Mouse (Mus musculus): ENCODE measurements around the gene Yipf3. TPM values are rescaled to one million over a fixed set of nuclear protein-coding genes. Genes with fewer than 3 reads are reported as not detected.

Yipf3 gene
- 73.0 and 81.9 TPM in 2 replicates for polyA plus RNA-seq (2016; fragmentation: Nextera tagmentation; extraction: Ambion mirVana)

- Histone ChIP-seq H3K36me3 (peaks cover 81% of the 10 kb centered on the region), H3K27ac (peak within 1 kb of the TSS; percentile 93), H3K27me3 (ENCODE audit: low read depth, poor library complexity, severe bottlenecking) (no peaks in the 10 kb centered on the region), H3K9me3 (replicated peaks) (no peaks in the 10 kb centered on the region), H3K4me3 (peak within 1 kb of the TSS; percentile 99), H3K4me1 (peaks cover 22% of the 10 kb centered on the region)
- under 1% methylated on average over 53 of the region's 53 CpGs for WGBS
- DNase-seq (ENCODE audit: low spot score) = peak; percentile 97
Observed at GRCm38 (mm10) chr17:46247512-46248188, at the start of gene Yipf3, which contains the start of gene Polr1c. Gene Yipf3 (plus strand): TSS chr17:46248080. Gene Polr1c (minus strand): TSS chr17:46248054.

GRCm38 (mm10) chr17:46201151-46201550 lies 46.7 kb upstream of the Yipf3 start:
- DNase-seq (ENCODE audit: low spot score) = no peak
- H3K27ac ChIP-seq = no peak overlapping the region
- H3K36me3 ChIP-seq = peaks cover 63% of the 10 kb centered on the region
- no peaks in the 10 kb centered on the region for H3K27me3 ChIP-seq (ENCODE audit: low read depth, poor library complexity, severe bottlenecking)
- peaks cover 20% of the 10 kb centered on the region for H3K4me1 ChIP-seq
- H3K4me3 ChIP-seq = peak overlapping the region; percentile 95
- 81% methylated on average over 6 of the region's 6 CpGs for WGBS
- H3K9me3 ChIP-seq (replicated peaks) = no peaks in the 10 kb centered on the region

GRCm38 (mm10) chr17:46202421-46203071 lies 45.3 kb upstream of the Yipf3 start, which contains the start of the genes Polh and Xpo5:
Gene Polh (minus strand): TSS chr17:46202645.
Gene Xpo5 (plus strand): TSS chr17:46202782.
- under 1% methylated on average over 66 of the region's 66 CpGs for WGBS
- no peaks in the 10 kb centered on the region for H3K9me3 ChIP-seq (replicated peaks)

GRCm38 (mm10) chr17:46203078-46203477 lies 44.8 kb upstream of the Yipf3 start:
- Histone ChIP-seq H3K9me3 (replicated peaks) (no peaks in the 10 kb centered on the region), H3K36me3 (peaks cover 63% of the 10 kb centered on the region), H3K27me3 (ENCODE audit: low read depth, poor library complexity, severe bottlenecking) (no peaks in the 10 kb centered on the region), H3K4me1 (peaks cover 20% of the 10 kb centered on the region), H3K4me3 (peak overlapping the region; percentile 95), H3K27ac (peak overlapping the region; percentile 91)
- DNase-seq (ENCODE audit: low spot score) = no peak
- under 1% methylated on average over 20 of the region's 20 CpGs for WGBS

More at GRCm38 (mm10) chr17:46202421-46203071, 45.3 kb upstream of the Yipf3 start, which contains the start of the genes Polh and Xpo5:
- Histone ChIP-seq H3K4me3 (peak within 1 kb of the TSS; percentile 95), H3K27me3 (ENCODE audit: low read depth, poor library complexity, severe bottlenecking) (no peaks in the 10 kb centered on the region), H3K27ac (peak within 1 kb of the TSS; percentile 91), H3K4me1 (peaks cover 20% of the 10 kb centered on the region), H3K36me3 (peaks cover 63% of the 10 kb centered on the region)
- DNase-seq (ENCODE audit: low spot score) = peak; percentile 96

- DNase-seq (ENCODE audit: low spot score) = no peak
- Histone ChIP-seq H3K27me3 (ENCODE audit: low read depth, poor library complexity, severe bottlenecking) (no peaks in the 10 kb centered on the region), H3K27ac (no peak overlapping the region), H3K4me1 (peaks cover 13% of the 10 kb centered on the region), H3K36me3 (peaks cover 79% of the 10 kb centered on the region), H3K9me3 (replicated peaks) (no peaks in the 10 kb centered on the region), H3K4me3 (no peak overlapping the region)
Observed at GRCm38 (mm10) chr17:46206676-46207075, 41.2 kb upstream of the Yipf3 start.

- H3K27ac ChIP-seq = no peak overlapping the region
- H3K4me1 ChIP-seq = no peaks in the 10 kb centered on the region
- WGBS = 94% methylated on average over 3 of the region's 3 CpGs
- no peaks in the 10 kb centered on the region for H3K9me3 ChIP-seq (replicated peaks)
- H3K36me3 ChIP-seq = peaks cover 100% of the 10 kb centered on the region
- H3K4me3 ChIP-seq = no peak overlapping the region
- no peak for DNase-seq (ENCODE audit: low spot score)
- H3K27me3 ChIP-seq (ENCODE audit: low read depth, poor library complexity, severe bottlenecking) = no peaks in the 10 kb centered on the region
Observed at GRCm38 (mm10) chr17:46210550-46210949, 37.3 kb upstream of the Yipf3 start.

- H3K36me3 ChIP-seq = peaks cover 100% of the 10 kb centered on the region
- no peaks in the 10 kb centered on the region for H3K4me1 ChIP-seq
- WGBS = 89% methylated on average over 3 of the region's 3 CpGs
- no peak overlapping the region for H3K4me3 ChIP-seq
- H3K9me3 ChIP-seq (replicated peaks) = no peaks in the 10 kb centered on the region
- no peak overlapping the region for H3K27ac ChIP-seq
- no peaks in the 10 kb centered on the region for H3K27me3 ChIP-seq (ENCODE audit: low read depth, poor library complexity, severe bottlenecking)
- DNase-seq (ENCODE audit: low spot score) = no peak
Observed at GRCm38 (mm10) chr17:46221601-46222000, 26.3 kb upstream of the Yipf3 start.

GRCm38 (mm10) chr17:46227576-46227975 lies 20.3 kb upstream of the Yipf3 start:
- Histone ChIP-seq H3K36me3 (peaks cover 100% of the 10 kb centered on the region), H3K27ac (no peak overlapping the region), H3K9me3 (replicated peaks) (no peaks in the 10 kb centered on the region), H3K4me3 (no peak overlapping the region), H3K27me3 (ENCODE audit: low read depth, poor library complexity, severe bottlenecking) (no peaks in the 10 kb centered on the region), H3K4me1 (no peaks in the 10 kb centered on the region)
- no peak for DNase-seq (ENCODE audit: low spot score)
- 51% methylated on average over 7 of the region's 7 CpGs for WGBS

GRCm38 (mm10) chr17:46236067-46236466 lies 11.8 kb upstream of the Yipf3 start:
- 86% methylated on average over 1 of the region's 1 CpGs for WGBS
- Histone ChIP-seq H3K4me3 (no peak overlapping the region), H3K27me3 (ENCODE audit: low read depth, poor library complexity, severe bottlenecking) (no peaks in the 10 kb centered on the region), H3K4me1 (no peaks in the 10 kb centered on the region), H3K9me3 (replicated peaks) (no peaks in the 10 kb centered on the region), H3K27ac (no peak overlapping the region), H3K36me3 (peaks cover 100% of the 10 kb centered on the region)
- no peak for DNase-seq (ENCODE audit: low spot score)

- Histone ChIP-seq H3K27me3 (ENCODE audit: low read depth, poor library complexity, severe bottlenecking) (no peaks in the 10 kb centered on the region), H3K4me1 (no peaks in the 10 kb centered on the region), H3K27ac (no peak overlapping the region), H3K4me3 (no peak overlapping the region), H3K9me3 (replicated peaks) (no peaks in the 10 kb centered on the region), H3K36me3 (peaks cover 100% of the 10 kb centered on the region)
- WGBS = 92% methylated on average over 6 of the region's 6 CpGs
- no peak for DNase-seq (ENCODE audit: low spot score)
Observed at GRCm38 (mm10) chr17:46237079-46237478, 10.8 kb upstream of the Yipf3 start.

GRCm38 (mm10) chr17:46237480-46237879 lies 10.4 kb upstream of the Yipf3 start:
- Histone ChIP-seq H3K27ac (no peak overlapping the region), H3K4me1 (no peaks in the 10 kb centered on the region), H3K27me3 (ENCODE audit: low read depth, poor library complexity, severe bottlenecking) (no peaks in the 10 kb centered on the region), H3K4me3 (no peak overlapping the region), H3K36me3 (peaks cover 100% of the 10 kb centered on the region), H3K9me3 (replicated peaks) (no peaks in the 10 kb centered on the region)
- WGBS = 84% methylated on average over 5 of the region's 5 CpGs
- no peak for DNase-seq (ENCODE audit: low spot score)

GRCm38 (mm10) chr17:46239516-46240114 lies 8.3 kb upstream of the Yipf3 start:
- Histone ChIP-seq H3K4me1 (no peaks in the 10 kb centered on the region), H3K9me3 (replicated peaks) (no peaks in the 10 kb centered on the region), H3K27ac (no peak overlapping the region), H3K4me3 (no peak overlapping the region), H3K27me3 (ENCODE audit: low read depth, poor library complexity, severe bottlenecking) (no peaks in the 10 kb centered on the region), H3K36me3 (peaks cover 100% of the 10 kb centered on the region)
- DNase-seq (ENCODE audit: low spot score) = no peak
- 92% methylated on average over 15 of the region's 15 CpGs for WGBS

GRCm38 (mm10) chr17:46241471-46241870 lies 6.4 kb upstream of the Yipf3 start:
- Histone ChIP-seq H3K36me3 (peaks cover 100% of the 10 kb centered on the region), H3K4me1 (peaks cover under 1% of the 10 kb centered on the region; the same call in 1 of the 2 replicates)
- WGBS = 76% methylated on average over 11 of the region's 11 CpGs

More at GRCm38 (mm10) chr17:46241471-46241870, 6.4 kb upstream of the Yipf3 start:
- Histone ChIP-seq H3K9me3 (replicated peaks) (no peaks in the 10 kb centered on the region), H3K27me3 (ENCODE audit: low read depth, poor library complexity, severe bottlenecking) (no peaks in the 10 kb centered on the region), H3K27ac (no peak overlapping the region), H3K4me3 (no peak overlapping the region)
- DNase-seq (ENCODE audit: low spot score) = no peak

Measured in limb, embryonic 10.5 days (tissue).